Mouse (Mus musculus): ENCODE results near the gene Clstn1.

The Clstn1 gene

GRCm38 (mm10) chr4:149637942-149638341 is 51.7 kb downstream of the Clstn1 start:
- no peak for DNase-seq

GRCm38 (mm10) chr4:149640831-149641230 is 54.6 kb downstream of the Clstn1 start:
- DNase-seq: no peak

- DNase-seq: no peak
Observed at GRCm38 (mm10) chr4:149641400-149641799, 55.1 kb downstream of the Clstn1 start.

GRCm38 (mm10) chr4:149641956-149642355 is 55.7 kb downstream of the Clstn1 start:
- no peak for DNase-seq

GRCm38 (mm10) chr4:149645761-149646160 is 59.5 kb downstream of the Clstn1 start:
- DNase-seq: no peak

GRCm38 (mm10) chr4:149648031-149648805 is 62.0 kb downstream of the Clstn1 start:
- no peak for DNase-seq

- DNase-seq: peak; percentile 66
Observed at GRCm38 (mm10) chr4:149650493-149651193, 64.4 kb downstream of the Clstn1 start.

GRCm38 (mm10) chr4:149654232-149654631 is 68.0 kb downstream of the Clstn1 start:
- no peak for DNase-seq

- DNase-seq: no peak
Observed at GRCm38 (mm10) chr4:149657858-149658416, 71.7 kb downstream of the Clstn1 start.

GRCm38 (mm10) chr4:149659495-149660116 is 73.3 kb downstream of the Clstn1 start:
- no peak for DNase-seq

- no peak for DNase-seq
Observed at GRCm38 (mm10) chr4:149660598-149660997, 74.3 kb downstream of the Clstn1 start.

- DNase-seq: no peak
Observed at GRCm38 (mm10) chr4:149661967-149662589, 75.8 kb downstream of the Clstn1 start.

GRCm38 (mm10) chr4:149663849-149664503 is 77.7 kb downstream of the Clstn1 start:
- DNase-seq: no peak

GRCm38 (mm10) chr4:149665016-149665691 is 78.9 kb downstream of the Clstn1 start:
- DNase-seq: no peak

GRCm38 (mm10) chr4:149665692-149666090 is 79.4 kb downstream of the Clstn1 start:
- DNase-seq: no peak

GRCm38 (mm10) chr4:149671175-149671574 is 84.9 kb downstream of the Clstn1 start:
- DNase-seq: no peak

- no peak for DNase-seq
Observed at GRCm38 (mm10) chr4:149672747-149673146, 86.5 kb downstream of the Clstn1 start.

- DNase-seq: no peak
Observed at GRCm38 (mm10) chr4:149674814-149675377, 88.6 kb downstream of the Clstn1 start.

- DNase-seq: peak; percentile 47
Observed at GRCm38 (mm10) chr4:149675378-149676261, 89.4 kb downstream of the Clstn1 start.

GRCm38 (mm10) chr4:149678006-149678405 is 91.7 kb downstream of the Clstn1 start:
- DNase-seq: no peak

Data from kidney, adult 11 months (tissue).